Mouse (Mus musculus): Measurements from ENCODE around the gene Map3k21.

Gene Map3k21

GRCm38 (mm10) chr8:125917013-125917412, 6.8 kb downstream of the Map3k21 start:
- DNase-seq: no peak

GRCm38 (mm10) chr8:125918719-125919118, 8.5 kb downstream of the Map3k21 start:
- DNase-seq: no peak

GRCm38 (mm10) chr8:125919560-125919959, 9.3 kb downstream of the Map3k21 start:
- no peak for DNase-seq

- no peak for DNase-seq
These were observed 10.0 kb downstream of the Map3k21 start for GRCm38 (mm10) chr8:125920281-125920680.

- no peak for DNase-seq
These were observed 10.5 kb downstream of the Map3k21 start for GRCm38 (mm10) chr8:125920761-125921160.

- DNase-seq: no peak
These were observed 12.1 kb downstream of the Map3k21 start for GRCm38 (mm10) chr8:125922333-125922732.

GRCm38 (mm10) chr8:125926636-125927035, 16.4 kb downstream of the Map3k21 start:
- DNase-seq: no peak

GRCm38 (mm10) chr8:125930276-125931046, 20.2 kb downstream of the Map3k21 start:
- DNase-seq: peak; percentile 12

GRCm38 (mm10) chr8:125931822-125932221, 21.6 kb downstream of the Map3k21 start:
- DNase-seq: no peak

GRCm38 (mm10) chr8:125935649-125936048, 25.4 kb downstream of the Map3k21 start:
- peak; percentile 35 for DNase-seq

GRCm38 (mm10) chr8:125944511-125944910, 34.3 kb downstream of the Map3k21 start:
- no peak for DNase-seq

GRCm38 (mm10) chr8:125948696-125949308, 38.6 kb downstream of the Map3k21 start:
- DNase-seq: no peak

- DNase-seq: peak; percentile 74
These were observed 40.0 kb downstream of the Map3k21 start for GRCm38 (mm10) chr8:125950007-125950940.

- DNase-seq: peak; percentile 42
These were observed 45.4 kb downstream of the Map3k21 start for GRCm38 (mm10) chr8:125955671-125956070.

GRCm38 (mm10) chr8:125956796-125957195, 46.5 kb downstream of the Map3k21 start:
- DNase-seq: no peak

GRCm38 (mm10) chr8:125957226-125957993, 47.2 kb downstream of the Map3k21 start:
- no peak for DNase-seq

- DNase-seq: no peak
These were observed 47.7 kb downstream of the Map3k21 start for GRCm38 (mm10) chr8:125957994-125958368.

- no peak for DNase-seq
These were observed 49.1 kb downstream of the Map3k21 start for GRCm38 (mm10) chr8:125959363-125959771.

- DNase-seq: no peak
These were observed 49.8 kb downstream of the Map3k21 start for GRCm38 (mm10) chr8:125960037-125960436.

- DNase-seq: no peak
These were observed 51.5 kb downstream of the Map3k21 start for GRCm38 (mm10) chr8:125961790-125962189.

GRCm38 (mm10) chr8:125963807-125964211, 53.6 kb downstream of the Map3k21 start:
- DNase-seq: no peak

GRCm38 (mm10) chr8:125971336-125971735, 61.1 kb downstream of the Map3k21 start:
- no peak for DNase-seq

All from liver (tissue).